Mouse (Mus musculus) heart, embryonic 16.5 days (tissue): ENCODE measurements around the gene Gm6377. TPM values are rescaled to one million over a fixed set of nuclear protein-coding genes. Genes with fewer than 3 reads are reported as not detected.

Experiments used
- ATAC-seq: fragments of 200-750 bp; cut with Nextera tagmentation; replicated peaks from 2 replicates; pipeline ENCODE4 v1.8.0; 2017; ENCODE audit warnings: moderate number of reproducible peaks; ENCODE audit not compliant: insufficient read depth, low FRiP score; ENCODE audit errors: extremely low read depth
- H3K27ac ChIP-seq: fragments of 300-500 bp; sonication (generic); 2 replicates; pipeline ENCODE4 v1.5.1; 2014; ENCODE audit warnings: mild to moderate bottlenecking, low read length, control low read depth, moderate library complexity
- H3K27me3 ChIP-seq: fragments of 300-500 bp; sonication (generic); 2 replicates; pipeline ENCODE4 v1.6.1; 2014; ENCODE audit warnings: low read length, mixed read lengths; ENCODE audit not compliant: control insufficient read depth, insufficient read depth
- H3K36me3 ChIP-seq: fragments of 300-500 bp; sonication (generic); 2 replicates; pipeline ENCODE4 v1.6.1; 2014; ENCODE audit not compliant: control insufficient read depth, insufficient read depth
- H3K4me1 ChIP-seq: fragments of 300-500 bp; sonication (generic); 2 replicates; pipeline ENCODE4 v1.6.1; 2014; ENCODE audit warnings: low read length, mixed read lengths; ENCODE audit not compliant: control insufficient read depth, insufficient read depth
- H3K4me2 ChIP-seq: fragments of 300-500 bp; sonication (generic); 2 replicates; pipeline ENCODE4 v1.6.1; 2014; ENCODE audit warnings: low read depth, mild to moderate bottlenecking, control low read depth, low read length
- H3K4me3 ChIP-seq: fragments of 300-500 bp; sonication (generic); 2 replicates; pipeline ENCODE4 v1.5.1; 2014; ENCODE audit warnings: mild to moderate bottlenecking, control low read depth, low read length
- H3K9ac ChIP-seq: fragments of 300-500 bp; sonication (generic); 2 replicates; pipeline ENCODE4 v1.6.1; 2014; ENCODE audit warnings: low read length, control low read depth
- H3K9me3 ChIP-seq: fragments of 300-500 bp; sonication (generic); replicated peaks from 2 replicates; pipeline ENCODE4 v1.6.1; 2016; ENCODE audit warnings: low read length; ENCODE audit not compliant: control insufficient read depth
- WGBS: fragments of 180-500 bp; shearing (Covaris S2); extraction: QIAGEN DNeasy Blood & Tissue Kit; methylation state at CpG from one replicate; pipeline ENCODE4 v1.1.7; 2014; 5-methylcytosine and 5-hydroxymethylcytosine counted together
- polyA plus RNA-seq: library from polyadenylated mRNA; unstranded; fragments of >200 nt; fragmentation: Nextera tagmentation; extraction: Ambion mirVana; gene quantifications from 2 replicates; pipeline ENCODE4 v1.2.1, GENCODE M21; 2015

Gm6377 gene
- polyA plus RNA-seq, 1 experiment from 2014 or later: 0.08 TPM

DNA sequence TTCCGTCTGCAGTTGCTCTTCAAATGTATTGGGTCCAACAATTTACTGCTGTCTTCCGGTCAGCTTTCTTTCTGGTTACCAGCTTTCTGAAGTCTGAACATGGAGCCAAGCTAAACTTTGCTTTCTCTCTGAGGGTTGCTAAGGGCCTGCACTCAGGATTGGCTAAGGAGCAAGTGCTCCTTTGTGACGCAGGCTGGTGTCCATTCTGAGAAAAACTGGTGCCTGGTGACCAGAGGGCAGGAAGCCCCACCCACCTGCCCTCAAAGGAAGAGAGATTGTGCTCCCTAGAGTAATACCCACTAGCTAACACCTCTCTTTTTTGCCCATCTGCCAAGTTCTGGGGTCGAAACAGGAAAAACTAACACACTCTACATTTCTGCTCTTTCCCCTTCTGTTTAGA lies 5.6 kb upstream of the Gm6377 start:
- no peak overlapping the region for H3K9ac ChIP-seq
- H3K27me3 ChIP-seq: no peaks in the 10 kb centered on the region
- H3K4me2 ChIP-seq: no peak overlapping the region
- H3K4me3 ChIP-seq: no peak overlapping the region
- WGBS: 50% methylated on average over 4 of the region's 4 CpGs
- peak overlapping the region; percentile 63 for H3K27ac ChIP-seq
- no peaks in the 10 kb centered on the region for H3K9me3 ChIP-seq
- H3K4me1 ChIP-seq: no peaks in the 10 kb centered on the region
- H3K36me3 ChIP-seq: no peaks in the 10 kb centered on the region
- peak; percentile 78 for ATAC-seq

GRCm38 (mm10) chrX:109191436-109191835 lies 5.1 kb upstream of the Gm6377 start:
- Histone ChIP-seq H3K4me3 (no peak overlapping the region), H3K9ac (no peak overlapping the region), H3K4me1 (no peaks in the 10 kb centered on the region), H3K27ac (peak overlapping the region; percentile 63), H3K27me3 (no peaks in the 10 kb centered on the region), H3K9me3 (no peaks in the 10 kb centered on the region), H3K4me2 (no peak overlapping the region), H3K36me3 (no peaks in the 10 kb centered on the region)
- 0 out of 2 replicates have a peak, but pooled peaks have one; percentile 58 for ATAC-seq
- 58% methylated on average over 4 of the region's 4 CpGs for WGBS

DNA sequence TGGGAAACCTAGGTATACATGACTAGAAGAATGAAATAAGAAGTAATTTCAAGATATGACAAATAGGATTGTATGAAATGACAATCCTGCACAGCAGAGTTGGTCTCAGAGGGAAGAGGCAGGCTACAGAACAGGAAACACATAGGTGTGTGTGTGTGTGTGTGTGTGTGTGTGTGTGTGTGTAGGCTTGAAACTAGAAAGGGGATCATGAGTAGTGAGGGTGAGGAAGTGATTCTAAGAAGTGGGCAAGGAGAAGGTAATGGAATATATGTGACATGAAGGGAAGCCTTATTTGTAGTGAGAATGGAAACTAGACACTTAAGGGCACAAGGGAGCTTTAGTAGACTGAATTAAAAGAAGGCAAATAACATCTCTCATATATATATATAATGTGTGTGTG lies 11.3 kb downstream of the Gm6377 start:
- Histone ChIP-seq H3K27ac (no peak overlapping the region), H3K4me3 (no peak overlapping the region), H3K4me1 (no peaks in the 10 kb centered on the region), H3K9ac (no peak overlapping the region), H3K9me3 (no peaks in the 10 kb centered on the region), H3K27me3 (no peaks in the 10 kb centered on the region), H3K36me3 (no peaks in the 10 kb centered on the region), H3K4me2 (no peak overlapping the region)
- ATAC-seq: no peak

DNA sequence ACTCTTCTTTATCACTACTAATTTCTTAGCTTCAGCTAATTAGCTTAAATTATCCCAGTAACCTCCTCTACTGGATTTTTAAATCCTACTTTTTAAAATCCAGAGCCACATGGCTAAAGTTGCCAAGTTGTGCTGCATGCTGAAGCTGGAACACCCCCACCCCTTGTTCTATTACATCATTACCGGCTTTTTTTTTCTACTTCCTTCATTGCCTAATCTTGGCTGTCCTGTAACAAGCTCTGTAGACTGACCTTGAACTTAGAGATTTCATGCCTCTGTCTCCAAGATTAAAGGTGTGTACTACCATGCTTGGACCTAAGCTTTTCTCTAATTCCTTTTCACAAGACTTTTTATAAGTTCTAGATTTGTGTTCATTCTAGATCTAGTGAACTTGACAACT lies 32.2 kb downstream of the Gm6377 start:
- H3K4me2 ChIP-seq: no peak overlapping the region
- H3K36me3 ChIP-seq: no peaks in the 10 kb centered on the region
- no peaks in the 10 kb centered on the region for H3K9me3 ChIP-seq
- WGBS: 67% methylated on average over 1 of the region's 1 CpGs
- no peak for ATAC-seq
- no peak overlapping the region for H3K9ac ChIP-seq
- no peak overlapping the region for H3K4me3 ChIP-seq
- no peak overlapping the region for H3K27ac ChIP-seq
- H3K4me1 ChIP-seq: no peaks in the 10 kb centered on the region
- no peaks in the 10 kb centered on the region for H3K27me3 ChIP-seq

DNA sequence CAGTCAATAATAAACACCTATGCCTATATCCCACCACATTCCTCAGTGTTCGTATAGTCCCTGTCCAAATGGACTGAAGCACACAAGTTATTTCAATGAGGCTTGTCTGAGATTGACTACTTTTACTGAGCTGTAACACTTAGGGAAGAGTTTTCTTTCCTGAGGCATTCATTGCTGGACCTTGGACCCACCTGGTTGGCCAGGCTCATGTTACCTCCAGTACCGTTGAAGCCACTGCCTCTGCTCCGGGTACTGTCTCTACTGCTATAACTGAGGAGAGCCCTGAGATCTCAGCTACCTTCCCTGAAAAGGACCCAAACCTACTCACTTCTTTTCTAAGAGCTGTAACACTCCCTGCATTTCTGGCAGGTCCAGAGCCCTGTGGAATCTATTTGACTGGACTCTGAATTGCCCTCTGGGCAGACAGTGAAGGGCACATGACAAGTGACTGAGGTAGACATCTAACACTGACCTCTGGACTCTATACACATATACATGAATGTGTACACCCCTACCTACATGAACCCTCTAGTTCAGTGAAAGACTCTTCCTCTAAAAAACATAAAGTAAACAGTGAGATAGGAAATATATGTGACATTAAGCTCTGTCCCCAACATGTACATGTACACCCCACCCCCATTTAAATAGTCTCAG lies 39.0 kb downstream of the Gm6377 start:
- 89% methylated on average over 3 of the region's 3 CpGs for WGBS
- Histone ChIP-seq H3K27me3 (no peaks in the 10 kb centered on the region), H3K4me1 (no peaks in the 10 kb centered on the region), H3K9ac (no peak overlapping the region), H3K4me2 (no peak overlapping the region), H3K36me3 (no peaks in the 10 kb centered on the region), H3K4me3 (no peak overlapping the region), H3K9me3 (no peaks in the 10 kb centered on the region), H3K27ac (no peak overlapping the region)
- ATAC-seq: no peak

DNA sequence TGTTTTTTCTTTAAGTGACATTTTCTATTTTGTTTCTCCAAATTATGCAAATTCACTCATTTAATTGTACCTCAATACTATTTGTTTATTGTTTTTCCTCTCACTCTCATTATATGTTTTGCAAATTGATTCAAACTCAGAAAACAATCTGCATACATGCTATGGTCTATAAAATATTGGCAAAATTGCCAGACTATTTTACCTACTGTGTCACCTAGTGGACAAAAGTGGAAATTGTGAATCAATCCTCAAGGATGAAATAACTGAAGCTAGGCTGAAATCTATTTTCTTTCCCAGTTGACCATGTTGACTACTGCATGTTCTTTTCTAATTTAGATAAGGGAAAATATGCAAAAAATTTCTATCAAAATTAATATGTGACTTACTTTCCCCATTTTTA lies 41.6 kb downstream of the Gm6377 start:
- H3K36me3 ChIP-seq: no peaks in the 10 kb centered on the region
- no peak for ATAC-seq
- no peak overlapping the region for H3K9ac ChIP-seq
- H3K4me3 ChIP-seq: no peak overlapping the region
- no peak overlapping the region for H3K27ac ChIP-seq
- no peaks in the 10 kb centered on the region for H3K9me3 ChIP-seq
- no peak overlapping the region for H3K4me2 ChIP-seq
- H3K27me3 ChIP-seq: no peaks in the 10 kb centered on the region
- no peaks in the 10 kb centered on the region for H3K4me1 ChIP-seq

Other genes with a start within 250 kb of the Gm6377 start
- 17.2 and 20.3 TPM in 2 replicates for gene Hmgn5, start 183.4 kb upstream of the Gm6377 start, polyA plus RNA-seq
- 75.2 and 78.3 TPM in 2 replicates for gene Sh3bgrl, start 101.4 kb upstream of the Gm6377 start, polyA plus RNA-seq